Mouse (Mus musculus): ENCODE results near the gene Zfyve19.

Gene Zfyve19

GRCm38 (mm10) chr2:119208344-119209175 lies at the start of gene Zfyve19, which contains the start of gene Dnajc17:
TSS of gene Zfyve19 (plus strand) at chr2:119208617.
TSS of gene Dnajc17 (minus strand) at chr2:119208795.
- DNase-seq: peak; percentile 94 to 95

GRCm38 (mm10) chr2:119161247-119161646 lies 47.2 kb upstream of the Zfyve19 start:
- no peak for DNase-seq

- DNase-seq: no peak
Observed at GRCm38 (mm10) chr2:119163135-119163534, 45.3 kb upstream of the Zfyve19 start.

DNA sequence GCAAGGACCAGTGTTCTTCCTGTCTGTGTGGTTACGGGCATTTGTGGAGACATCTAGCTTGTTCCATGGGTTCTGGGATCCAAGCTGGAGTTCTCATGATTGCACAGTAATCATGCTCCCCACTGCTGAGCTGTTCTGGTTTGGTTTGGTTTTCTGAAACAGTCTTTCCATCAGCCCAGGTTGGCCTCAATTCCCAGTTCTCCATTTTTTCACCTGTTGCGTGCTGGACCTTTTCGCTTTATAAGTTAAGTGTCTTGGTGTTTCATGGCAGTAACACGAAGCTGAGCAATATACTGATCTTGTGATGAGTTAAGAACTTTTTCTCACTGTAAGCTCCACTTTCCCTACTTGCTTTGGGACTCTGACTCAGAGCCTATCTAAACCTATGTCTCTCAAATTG lies 44.4 kb upstream of the Zfyve19 start:
- DNase-seq: no peak

DNA sequence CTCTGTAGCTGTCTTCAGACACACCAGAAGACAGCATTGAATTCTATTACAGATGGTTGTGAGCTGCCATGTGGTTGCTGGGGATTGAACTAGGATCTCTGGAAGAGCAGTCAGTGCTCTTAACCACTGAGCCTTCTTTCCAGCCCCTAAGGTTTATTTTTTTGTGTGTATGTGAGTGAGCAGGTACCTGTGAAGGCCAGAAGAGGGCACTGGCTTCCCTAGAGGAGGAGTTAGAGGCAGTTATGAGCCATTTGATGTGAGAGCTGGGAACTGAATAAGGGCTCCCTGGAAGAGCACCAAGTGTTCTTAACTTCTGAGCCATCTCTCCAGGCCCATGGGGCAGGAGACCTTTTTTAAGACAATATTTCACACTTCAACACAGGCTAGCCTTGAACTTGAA lies 43.0 kb upstream of the Zfyve19 start:
- no peak for DNase-seq

DNA sequence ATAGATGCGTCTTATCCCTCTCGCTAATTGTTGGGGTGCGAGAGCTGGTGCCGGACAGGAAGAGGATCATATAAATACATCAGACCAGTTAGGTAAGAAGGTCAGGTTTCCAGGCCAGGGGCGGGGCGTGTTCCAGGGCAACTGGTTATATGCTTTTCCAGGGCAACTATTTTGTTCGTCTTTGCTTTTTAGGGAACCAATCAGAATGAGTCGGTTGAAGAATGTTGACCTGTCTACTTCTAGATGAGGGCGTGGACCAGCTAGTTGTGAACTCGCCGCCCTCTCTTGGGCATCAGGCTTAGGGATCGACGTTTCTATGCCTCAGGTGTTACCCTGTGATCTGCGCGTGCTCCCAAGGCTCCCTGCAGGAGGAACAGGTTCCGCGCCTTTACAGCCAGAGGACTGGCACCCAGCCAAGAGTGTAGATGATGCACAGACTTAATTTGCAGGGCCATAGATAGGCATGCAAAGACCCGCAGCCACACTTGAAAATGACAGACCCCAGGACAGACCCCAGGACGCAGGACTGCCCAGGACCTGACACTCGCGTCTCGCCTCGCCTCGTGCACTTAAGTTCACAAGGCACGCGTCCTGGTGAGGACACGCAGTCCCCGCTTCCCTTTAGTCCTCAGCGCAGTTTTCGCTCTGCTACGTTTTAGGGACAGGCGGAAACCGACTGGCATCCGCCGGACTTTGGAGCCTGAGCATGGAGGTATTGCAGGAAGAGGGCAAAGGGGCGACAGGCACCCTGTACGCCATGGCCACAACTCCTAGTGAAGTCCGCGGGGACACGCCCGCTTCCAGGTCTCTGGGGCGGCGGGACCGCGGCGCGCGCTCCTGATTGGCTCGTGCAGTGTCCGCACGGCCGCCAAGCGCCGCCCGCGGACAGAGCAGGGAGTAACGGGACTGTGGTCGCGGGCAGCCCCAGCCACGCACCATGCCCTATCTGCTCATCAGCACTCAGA lies 41.2 kb upstream of the Zfyve19 start, which contains the start of gene Gchfr:
Gene Gchfr, plus strand, starts transcription at position 873 of the 965 bp plus-strand sequence.
- peak; percentile 36 to 39 for DNase-seq

DNA sequence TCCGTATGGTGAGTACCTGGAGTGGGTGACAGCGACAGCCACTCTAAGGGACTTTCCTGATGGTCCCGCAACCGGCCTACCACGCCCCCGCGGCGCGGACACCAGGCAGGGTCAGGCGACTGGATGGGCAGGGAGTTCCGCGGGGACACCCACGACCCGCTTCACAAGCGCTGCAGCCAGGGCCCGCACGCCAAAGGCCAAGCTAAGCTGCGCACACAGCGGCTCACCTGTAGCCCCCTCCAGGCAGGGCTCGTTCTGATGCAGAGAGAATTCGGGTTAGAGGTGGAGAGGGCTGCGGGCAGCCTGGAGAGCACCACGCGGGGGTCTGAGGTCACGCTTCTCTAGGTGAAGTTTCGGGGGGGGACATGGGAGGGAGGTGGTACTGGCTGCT lies 40.6 kb upstream of the Zfyve19 start:
- no peak for DNase-seq

DNA sequence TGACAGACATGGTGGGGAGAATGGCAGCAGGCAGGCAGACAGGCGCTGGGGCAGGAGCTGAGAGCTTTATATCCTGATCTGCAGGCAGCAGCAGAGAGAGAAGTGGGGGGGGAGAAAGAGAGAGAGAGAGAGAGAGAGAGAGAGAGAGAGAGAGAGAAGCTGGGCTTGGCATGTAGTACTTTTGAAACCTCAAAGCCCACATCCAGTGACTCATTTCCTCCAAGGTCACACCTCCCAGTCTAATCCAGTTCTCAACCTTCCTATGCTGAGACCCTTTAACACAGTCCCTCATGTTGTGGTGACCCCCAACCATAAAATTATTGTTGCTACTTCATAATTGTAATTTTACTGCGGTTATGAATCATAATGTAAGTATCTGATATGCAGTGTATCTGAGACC lies 38.1 kb upstream of the Zfyve19 start:
- DNase-seq: no peak

GRCm38 (mm10) chr2:119171574-119171973 lies 36.8 kb upstream of the Zfyve19 start:
- no peak for DNase-seq

DNA sequence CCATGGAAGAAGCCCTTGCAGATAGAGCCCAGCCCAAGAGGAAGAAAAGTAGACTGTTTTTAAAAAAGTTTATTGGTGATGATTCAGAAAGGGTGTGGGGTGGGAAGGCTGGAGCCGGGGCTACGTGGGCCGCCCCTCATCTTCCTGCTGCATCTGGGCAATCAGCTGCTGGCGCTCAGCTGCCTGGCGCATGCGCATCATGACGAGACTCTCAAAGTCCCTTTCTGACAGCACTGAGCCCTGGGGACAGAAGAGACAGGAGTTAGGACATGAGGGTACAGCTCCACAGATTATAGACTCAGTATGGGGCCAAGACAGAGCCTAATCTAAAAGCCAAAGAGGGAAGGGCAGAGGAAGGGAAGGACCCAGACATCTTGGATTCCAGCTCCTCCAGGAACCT lies 36.0 kb upstream of the Zfyve19 start:
- DNase-seq: no peak

DNA sequence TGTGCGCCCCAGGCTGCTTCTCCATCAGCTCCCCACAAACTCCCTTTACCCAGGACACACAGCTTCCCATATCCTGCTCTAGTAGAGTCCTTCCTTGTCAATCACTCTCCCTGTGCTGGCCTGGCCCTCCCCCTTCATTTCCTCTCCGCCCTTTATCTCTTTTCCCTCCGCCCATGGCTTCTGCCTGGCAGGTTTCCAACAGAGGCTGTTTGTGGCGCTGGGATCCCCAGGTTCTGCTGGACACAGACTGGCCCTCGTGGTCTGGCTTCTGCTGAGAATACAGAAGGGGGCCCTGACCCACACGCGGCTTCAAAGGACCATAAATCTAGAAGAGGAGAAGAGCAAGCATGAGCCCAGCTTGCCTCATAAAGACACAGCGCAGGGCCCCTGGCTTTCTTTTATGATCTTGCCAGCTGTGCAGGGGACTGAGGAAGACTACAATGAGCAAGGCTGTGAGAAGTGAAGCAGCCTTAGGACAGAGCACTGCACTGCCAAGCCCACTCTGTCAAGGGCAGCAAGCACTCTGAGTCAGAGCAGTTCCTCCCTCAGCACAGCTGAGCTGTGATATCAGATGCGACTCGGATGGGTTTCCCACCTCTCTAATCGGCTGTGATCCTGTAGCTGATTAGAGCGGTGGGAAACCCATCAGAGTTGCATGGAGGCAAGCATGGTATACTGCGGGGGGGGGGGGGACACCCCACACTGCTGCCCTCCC lies 35.4 kb upstream of the Zfyve19 start:
- no peak for DNase-seq

GRCm38 (mm10) chr2:119173991-119174651 lies 34.3 kb upstream of the Zfyve19 start, which contains the start of gene Gm14137:
TSS of gene Gm14137 (plus strand) at chr2:119174509.
- DNase-seq: peak; percentile 52 to 57

GRCm38 (mm10) chr2:119174866-119175265 lies 33.6 kb upstream of the Zfyve19 start:
- DNase-seq: no peak

GRCm38 (mm10) chr2:119175614-119176013 lies 32.8 kb upstream of the Zfyve19 start:
- DNase-seq: no peak

- DNase-seq: no peak
Observed at GRCm38 (mm10) chr2:119176761-119177160, 31.7 kb upstream of the Zfyve19 start.

DNA sequence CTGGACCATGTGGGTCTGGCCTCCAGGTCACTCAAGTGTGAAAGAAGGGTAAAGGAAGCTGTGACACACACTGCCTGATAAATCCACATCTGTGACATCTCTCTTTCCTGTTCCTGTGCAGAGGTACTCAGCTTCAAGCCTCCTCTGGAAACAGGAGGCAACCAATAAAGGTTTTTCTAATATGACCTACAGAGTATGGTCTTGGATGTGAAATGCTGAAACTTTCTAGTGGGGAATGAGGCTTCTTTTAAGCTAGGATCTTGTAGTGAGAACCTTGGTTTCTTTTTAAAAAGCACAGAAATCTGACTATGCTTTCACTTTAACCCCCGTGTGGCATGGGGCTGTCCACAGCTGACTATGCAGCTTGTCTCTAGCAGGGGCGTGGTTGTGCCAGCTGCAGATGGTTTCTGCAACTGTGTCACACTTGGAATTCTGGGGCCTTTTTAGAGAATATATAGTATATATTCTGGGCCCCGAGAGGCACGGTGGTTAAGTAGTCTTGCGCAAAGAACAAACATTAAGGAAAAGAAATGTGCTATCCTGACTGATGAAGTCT lies 31.0 kb upstream of the Zfyve19 start:
- DNase-seq: no peak

GRCm38 (mm10) chr2:119182914-119183313 lies 25.5 kb upstream of the Zfyve19 start:
- DNase-seq: no peak

- peak; percentile 92 for DNase-seq
Observed at GRCm38 (mm10) chr2:119189029-119189710, 19.2 kb upstream of the Zfyve19 start.

DNA sequence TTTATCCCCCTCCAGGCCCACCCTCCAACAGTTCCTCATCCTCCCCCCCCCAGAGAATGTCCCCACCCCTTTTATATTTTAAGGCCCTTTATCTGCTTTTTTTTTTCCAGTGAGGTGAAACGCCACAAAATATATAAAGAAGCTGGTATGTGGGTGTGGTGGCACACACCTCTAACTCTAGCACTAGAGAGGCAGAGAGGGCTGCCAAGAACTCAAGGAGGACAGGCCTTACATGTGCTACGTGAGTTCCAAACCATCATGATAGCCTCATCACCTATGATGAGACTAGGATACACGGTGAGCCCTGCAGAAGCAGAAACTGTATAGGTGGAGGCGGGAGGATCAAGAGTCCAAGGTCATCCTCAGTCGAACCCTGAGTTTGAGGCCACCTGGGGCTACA lies 17.4 kb upstream of the Zfyve19 start:
- DNase-seq: no peak

- no peak for DNase-seq
Observed at GRCm38 (mm10) chr2:119194140-119194539, 14.3 kb upstream of the Zfyve19 start.
